ENCODE assay signal across 27 mouse cellular contexts in the genomic region with DNA sequence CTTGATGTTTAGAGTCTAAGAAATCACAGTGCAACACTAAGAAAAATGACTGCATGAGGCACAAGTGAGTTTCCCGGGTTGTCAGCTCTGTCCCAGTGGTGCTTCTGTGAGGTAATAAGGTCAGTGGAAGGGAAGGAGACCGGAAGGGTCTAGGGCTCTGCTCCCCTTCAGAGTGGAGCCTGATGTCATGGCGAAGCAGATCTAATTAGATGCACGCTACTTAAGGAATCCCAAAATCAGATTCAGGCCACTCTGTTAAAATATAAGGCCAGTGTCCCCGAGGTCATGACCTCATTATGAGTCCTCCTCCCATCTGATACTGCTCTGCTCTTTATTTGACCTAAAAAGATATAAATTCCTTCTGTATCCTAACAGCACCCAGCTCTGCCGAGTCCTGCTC.
DNase-seq lines count a peak whose midpoint lies in the region; ATAC-seq and TF ChIP-seq lines count a peak whose summit lies in the region.
"Had no signal": no experiment of that assay in that cellular context is flagged by ENCODE, and none has a peak within 500 bp of the region (broad histone marks: within the 10 kb centered on the region; RNA-seq: fewer than 3 reads in every experiment).

No protein-coding gene starts in this region.

- DNase-seq in hindbrain, embryonic 10.5 days (ENCODE audit: low spot score): no peak
- peak; percentile 46 for DNase-seq in MN1 (ENCODE audit: low spot score)
- peak; percentile 20 for DNase-seq in limb, embryonic 11.5 days (ENCODE audit: low spot score)
- no peak for DNase-seq in testis, postnatal 10 days (ENCODE audit: low spot score)
- DNase-seq: adrenal gland, postnatal 14 days; B cell, adult 2 months; cerebellum, adult 2 months; cerebellum, postnatal 25 days; gastrocnemius, postnatal 25 days; heart, adult 2 months; heart, postnatal 36 days; kidney, postnatal 36 days; liver, embryonic 13.5 days; lung, adult 2 months; lung, postnatal 36 days; thymus, postnatal 14 days had no signal

- H3K4me3 ChIP-seq in hindbrain, embryonic 10.5 days: no peak overlapping the region; the same call in 1 of the 2 replicates
- no peak overlapping the region for H3K4me3 ChIP-seq in hindbrain, embryonic 12.5 days
- peak overlapping the region; percentile 51 for H3K4me3 ChIP-seq in E14TG2a.4 (replicated peaks; ENCODE audit: low read length)
- H3K4me3 ChIP-seq in limb, embryonic 11.5 days (ENCODE audit: low read depth, low read length): no peak overlapping the region
- H3K4me3 ChIP-seq: embryonic facial prominence, embryonic 12.5 days; erythroblast, embryonic 14.5 days; heart, adult 2 months; kidney, embryonic 15.5 days; liver, embryonic 13.5 days; megakaryocyte, embryonic 14.5 days had no signal

- H3K36me3 ChIP-seq in hindbrain, embryonic 10.5 days: no peaks in the 10 kb centered on the region
- H3K36me3 ChIP-seq in hindbrain, embryonic 12.5 days: no peaks in the 10 kb centered on the region
- H3K36me3 ChIP-seq in E14TG2a.4 (ENCODE audit: insufficient read depth, low read length): no peaks in the 10 kb centered on the region
- H3K36me3 ChIP-seq in limb, embryonic 11.5 days (ENCODE audit: control insufficient read depth, insufficient read depth, low read length): no peaks in the 10 kb centered on the region
- H3K36me3 ChIP-seq: embryonic facial prominence, embryonic 12.5 days; kidney, embryonic 15.5 days; liver, embryonic 13.5 days had no signal

- no peak; the same call in 1 of the 2 replicates for ATAC-seq in hindbrain, embryonic 12.5 days (ENCODE audit: low FRiP score)
- ATAC-seq in limb, embryonic 11.5 days (ENCODE audit: insufficient number of reproducible peaks, low FRiP score, low TSS enrichment, low read depth): no peak
- no peak for ATAC-seq in erythroblast, adult 5-6 weeks (replicated peaks; ENCODE audit: low FRiP score, poor library complexity, severe bottlenecking)
- ATAC-seq: forebrain, embryonic 16.5 days; intestine, postnatal 0 days; midbrain, embryonic 16.5 days had no signal

- peak overlapping the region; percentile 86 for H3K27ac ChIP-seq in hindbrain, embryonic 10.5 days
- H3K27ac ChIP-seq in hindbrain, embryonic 12.5 days: no peak overlapping the region
- H3K27ac ChIP-seq in limb, embryonic 11.5 days (replicated peaks; ENCODE audit: low read depth, low read length): no peak overlapping the region
- H3K27ac ChIP-seq: embryonic facial prominence, embryonic 12.5 days; heart, adult 2 months; kidney, embryonic 15.5 days; liver, embryonic 13.5 days had no signal

- peaks cover 20% of the 10 kb centered on the region for H3K4me1 ChIP-seq in hindbrain, embryonic 10.5 days (replicated peaks)
- peaks cover 13% of the 10 kb centered on the region for H3K4me1 ChIP-seq in hindbrain, embryonic 12.5 days
- peaks cover 37% of the 10 kb centered on the region for H3K4me1 ChIP-seq in E14TG2a.4 (replicated peaks; ENCODE audit: low read depth, low read length)
- H3K4me1 ChIP-seq in limb, embryonic 11.5 days (ENCODE audit: control insufficient read depth, insufficient read depth, low read length): peaks cover 5% of the 10 kb centered on the region; the same call in 1 of the 2 replicates
- H3K4me1 ChIP-seq: liver, embryonic 13.5 days had no signal

- H3K9ac ChIP-seq in hindbrain, embryonic 12.5 days: no peak overlapping the region
- no peak overlapping the region for H3K9ac ChIP-seq in limb, embryonic 11.5 days (ENCODE audit: low read length)
- H3K9ac ChIP-seq: embryonic facial prominence, embryonic 12.5 days; kidney, embryonic 15.5 days; liver, embryonic 13.5 days had no signal

- no peak overlapping the region for H3K4me2 ChIP-seq in hindbrain, embryonic 12.5 days (replicated peaks)
- H3K4me2 ChIP-seq in limb, embryonic 11.5 days (ENCODE audit: low read depth, severe bottlenecking): no peak overlapping the region
- H3K4me2 ChIP-seq: embryonic facial prominence, embryonic 12.5 days; kidney, embryonic 15.5 days; liver, embryonic 13.5 days had no signal

- TF ChIP-seq CTCF in E14TG2a.4 (conservative IDR thresholded peaks at IDR 0.05; ENCODE audit: low read length): no peak

- H3K27me3 ChIP-seq in hindbrain, embryonic 10.5 days (ENCODE audit: insufficient read depth, poor library complexity, severe bottlenecking): no peaks in the 10 kb centered on the region
- H3K27me3 ChIP-seq in hindbrain, embryonic 12.5 days: no peaks in the 10 kb centered on the region
- no peaks in the 10 kb centered on the region for H3K27me3 ChIP-seq in E14TG2a.4 (ENCODE audit: insufficient read depth, low read length)
- no peaks in the 10 kb centered on the region for H3K27me3 ChIP-seq in limb, embryonic 11.5 days (ENCODE audit: control insufficient read depth, insufficient read depth, low read length)
- H3K27me3 ChIP-seq: CH12.LX; embryonic facial prominence, embryonic 12.5 days; kidney, embryonic 15.5 days; liver, embryonic 13.5 days had no signal

- 24% methylated on average over 6 of the region's 6 CpGs for WGBS in hindbrain, embryonic 10.5 days
- 17% methylated on average over 6 of the region's 6 CpGs for WGBS in hindbrain, embryonic 12.5 days
- WGBS in limb, embryonic 11.5 days: 27% methylated on average over 6 of the region's 6 CpGs

- no peaks in the 10 kb centered on the region for H3K9me3 ChIP-seq in hindbrain, embryonic 10.5 days
- H3K9me3 ChIP-seq in hindbrain, embryonic 12.5 days (replicated peaks): no peaks in the 10 kb centered on the region
- no peaks in the 10 kb centered on the region for H3K9me3 ChIP-seq in E14TG2a.4 (ENCODE audit: low read length)
- H3K9me3 ChIP-seq in limb, embryonic 11.5 days (ENCODE audit: control insufficient read depth, low read length): no peaks in the 10 kb centered on the region
- H3K9me3 ChIP-seq: embryonic facial prominence, embryonic 12.5 days; kidney, embryonic 15.5 days; liver, embryonic 13.5 days; megakaryocyte, embryonic 14.5 days had no signal

Comparison
In these comparisons a context has a peak if more than half of its experiments do, and no peak if none do; other contexts are left out.
1. DNase-seq: peak in MN1 (single experiment) and limb, embryonic 11.5 days (single experiment); none in hindbrain, embryonic 10.5 days (single experiment) and testis, postnatal 10 days (single experiment).